Mouse (Mus musculus) adrenal gland, adult 8-10 months (tissue): ENCODE measurements around the gene Cyp26b1. TPM values are rescaled to one million over a fixed set of nuclear protein-coding genes. Genes with fewer than 3 reads are reported as not detected.
A peak's percentile ranks its signal among the peaks of the same experiment; 100 is the strongest.
"Not testable (repeated sequence)": the region's sequence is repeated elsewhere in the genome, so short reads cannot be mapped to it uniquely, and the experiment has no call there.

Experiments used
- DNase-seq: peaks from one replicate; pipeline ENCODE4 v3.0.0; 2022
- total RNA-seq, 4 experiments: library from RNA; stranded (reverse); gene quantifications; 2 replicates each; pipeline ENCODE4 v1.2.4; 2022

The Cyp26b1 gene
- 10 to 100 TPM in 2 of 4 experiments, 1 to 10 TPM in 2; 6.6 to 57.7 (median 15.7) TPM for total RNA-seq

DNA sequence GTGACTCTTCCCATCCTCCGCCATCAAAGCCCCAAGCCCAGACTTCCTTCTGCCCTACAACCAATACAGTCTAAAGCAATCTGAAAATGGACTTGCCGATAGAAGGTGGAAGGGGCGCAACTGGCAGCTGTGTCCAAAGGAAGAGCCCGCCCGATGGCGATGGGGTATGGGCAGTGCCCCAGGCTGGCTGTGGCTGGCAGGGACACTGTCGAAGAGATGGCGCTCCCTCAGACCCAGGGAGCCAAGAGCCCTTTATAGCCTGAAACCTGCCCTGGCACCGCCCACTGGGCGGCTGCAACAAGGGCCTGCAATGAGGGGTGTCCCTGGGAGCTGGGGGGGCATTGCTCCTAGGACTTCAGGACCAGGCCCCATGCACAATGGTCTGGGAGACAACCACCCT, at the start of gene Cyp26b1:
Cyp26b1 (minus strand) TSS at position 216 of the 400 bp plus-strand sequence.
- no peak for DNase-seq

DNA sequence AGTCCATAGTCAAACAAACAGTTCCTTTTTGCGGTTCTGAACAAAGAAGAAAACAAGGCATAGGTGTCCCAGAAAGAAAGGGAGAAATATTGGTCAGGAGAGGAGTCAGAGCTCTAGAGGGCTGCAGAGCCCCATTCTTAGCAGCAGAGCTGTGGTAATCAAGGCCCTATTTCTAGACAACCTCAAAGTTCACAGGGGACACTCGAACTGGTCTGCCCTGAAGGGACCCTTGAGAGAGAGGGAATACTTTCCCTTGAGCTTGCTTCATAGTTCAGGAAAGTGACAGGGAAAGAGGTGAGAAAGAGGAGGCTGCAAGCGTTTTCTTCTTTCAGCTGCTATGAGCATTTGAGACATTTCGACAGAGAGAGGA, 47.3 kb upstream of the Cyp26b1 start:
- no peak for DNase-seq

DNA sequence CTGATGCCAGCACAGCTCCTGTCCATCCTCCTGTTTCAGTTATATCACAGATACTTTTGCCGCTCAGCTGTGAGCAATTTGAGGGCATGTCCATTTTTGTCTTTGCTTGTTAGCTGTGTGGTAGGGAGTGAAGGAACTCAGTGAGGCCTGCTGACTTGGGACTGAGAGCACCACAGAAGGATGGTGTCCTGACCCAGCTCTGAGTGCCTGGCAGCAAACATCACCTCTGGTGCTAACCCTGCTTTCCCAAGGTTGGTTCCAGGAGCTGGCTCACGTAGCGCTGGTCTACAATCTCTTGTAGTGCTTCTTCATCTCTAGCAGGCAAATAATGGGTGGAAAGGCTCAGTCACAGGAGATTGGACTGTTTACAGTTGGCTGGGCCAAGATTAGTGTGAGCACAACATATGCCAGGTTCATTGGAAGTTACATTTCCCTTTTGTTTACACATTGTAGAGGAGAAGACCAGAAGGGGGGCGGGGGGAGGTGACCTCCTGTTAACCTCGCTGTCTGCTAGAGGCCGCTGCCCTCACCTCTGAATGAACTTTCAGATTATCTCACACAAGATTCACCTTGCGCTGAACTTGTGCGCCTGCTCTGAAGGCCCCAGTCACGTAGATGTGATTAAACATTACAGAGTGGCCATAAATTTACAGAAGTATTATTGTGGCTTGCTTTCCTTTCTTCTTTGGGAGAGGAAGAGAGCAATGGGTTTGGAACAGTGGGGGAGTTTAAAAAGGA, 46.8 kb upstream of the Cyp26b1 start:
- peak; percentile 18 for DNase-seq

DNA sequence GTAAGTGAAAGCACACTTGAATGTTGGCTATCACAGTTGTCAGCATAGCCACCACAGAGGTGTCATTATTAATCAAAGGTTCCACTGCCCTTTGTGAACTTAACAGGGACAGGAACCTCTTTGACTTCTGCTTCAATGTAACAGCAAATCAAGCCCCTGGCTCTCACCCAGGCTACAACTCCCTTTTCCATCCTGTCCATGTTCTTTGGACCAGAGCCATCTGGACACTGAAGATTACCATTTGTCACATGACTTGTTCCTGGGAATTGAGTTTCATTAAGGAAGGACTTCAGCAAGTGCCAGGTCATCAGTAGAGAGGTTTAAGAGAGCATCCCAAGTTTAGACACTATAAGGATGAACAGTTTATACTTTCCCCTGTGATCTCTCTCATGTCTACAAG, 44.5 kb upstream of the Cyp26b1 start:
- DNase-seq: peak; percentile 34

DNA sequence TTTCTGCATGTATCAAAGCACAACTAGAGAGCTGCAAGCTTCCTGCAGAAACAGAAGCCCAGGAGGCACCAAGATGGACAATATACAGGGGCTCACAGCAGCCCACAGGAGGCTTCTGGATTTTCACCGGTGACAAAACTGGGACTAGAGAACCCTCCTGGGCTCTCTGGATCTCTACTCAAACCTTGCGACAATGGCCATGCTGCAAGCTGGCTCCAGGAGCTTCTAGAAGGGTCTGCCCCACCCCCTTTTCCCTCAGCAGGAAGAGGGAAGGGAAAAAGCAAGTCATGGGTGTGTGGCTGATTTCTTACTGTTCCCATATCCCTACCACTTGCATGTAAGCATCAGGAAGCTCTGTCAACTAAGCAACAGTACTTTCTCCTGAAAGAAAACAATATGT, 37.9 kb upstream of the Cyp26b1 start:
- DNase-seq: no peak

DNA sequence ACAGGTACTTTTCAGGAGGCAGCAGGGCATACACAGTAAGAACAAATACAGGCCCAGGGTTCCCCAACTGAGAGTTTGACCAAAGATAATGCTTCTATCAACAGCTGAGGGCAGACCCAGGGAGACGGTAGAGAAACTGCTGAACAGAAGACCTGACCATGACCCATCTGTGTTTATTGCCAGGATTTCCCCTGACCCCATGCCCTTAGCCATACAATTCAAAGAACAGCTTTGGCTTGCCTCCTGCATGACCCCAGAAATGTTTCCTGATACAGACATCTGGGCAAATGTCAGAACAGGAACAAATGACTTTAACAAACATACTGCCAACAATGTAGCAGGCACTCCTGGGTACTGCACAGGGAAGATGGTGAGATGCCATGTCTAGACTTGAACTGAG, 36.6 kb upstream of the Cyp26b1 start:
- peak; percentile 20 for DNase-seq

GRCm38 (mm10) chr6:84628831-84629230, 35.1 kb upstream of the Cyp26b1 start:
- no peak for DNase-seq

- DNase-seq: no peak
Measured at GRCm38 (mm10) chr6:84626398-84626797, 32.7 kb upstream of the Cyp26b1 start.

- no peak for DNase-seq
Measured at GRCm38 (mm10) chr6:84619166-84619565, 25.5 kb upstream of the Cyp26b1 start.

DNA sequence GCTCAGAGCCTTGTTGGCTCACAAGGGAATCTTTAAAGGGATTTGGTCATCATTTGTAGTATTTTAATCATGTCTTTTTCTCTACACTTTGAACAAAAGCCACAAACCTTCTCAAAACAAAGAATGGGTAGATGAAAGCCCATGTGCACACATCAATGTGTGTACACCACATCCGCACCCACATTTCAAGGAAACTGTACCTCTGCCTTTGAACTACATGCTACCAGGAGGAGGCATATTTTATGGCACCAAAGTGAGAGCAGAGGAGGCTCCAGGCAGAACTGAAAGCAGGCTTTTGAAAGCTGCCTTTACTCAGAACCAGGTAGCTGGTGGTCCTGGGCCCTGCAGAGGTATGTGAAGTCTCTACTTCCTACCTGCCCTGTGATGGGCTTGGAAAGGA, 23.3 kb upstream of the Cyp26b1 start:
- DNase-seq: no peak

DNA sequence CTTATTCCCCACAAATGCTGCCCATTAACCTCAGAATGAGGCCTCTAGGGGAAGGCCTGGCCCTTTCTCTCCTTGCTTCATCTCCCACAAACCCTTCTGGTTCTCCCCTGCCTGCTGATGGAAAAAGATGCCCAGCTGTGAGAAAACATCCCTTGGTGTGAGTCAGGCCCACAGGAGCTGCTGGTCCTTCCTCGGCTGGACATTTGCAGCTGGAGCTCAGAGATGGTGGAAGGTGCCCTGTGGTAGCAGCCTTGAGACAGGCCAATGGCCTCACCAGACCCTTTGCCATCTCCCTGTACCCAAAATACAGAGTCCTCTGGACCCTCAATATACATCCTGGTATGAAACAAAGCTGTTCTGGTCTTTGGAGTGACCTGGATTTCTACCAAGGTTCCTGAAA, 22.9 kb upstream of the Cyp26b1 start:
- DNase-seq: no peak

DNA sequence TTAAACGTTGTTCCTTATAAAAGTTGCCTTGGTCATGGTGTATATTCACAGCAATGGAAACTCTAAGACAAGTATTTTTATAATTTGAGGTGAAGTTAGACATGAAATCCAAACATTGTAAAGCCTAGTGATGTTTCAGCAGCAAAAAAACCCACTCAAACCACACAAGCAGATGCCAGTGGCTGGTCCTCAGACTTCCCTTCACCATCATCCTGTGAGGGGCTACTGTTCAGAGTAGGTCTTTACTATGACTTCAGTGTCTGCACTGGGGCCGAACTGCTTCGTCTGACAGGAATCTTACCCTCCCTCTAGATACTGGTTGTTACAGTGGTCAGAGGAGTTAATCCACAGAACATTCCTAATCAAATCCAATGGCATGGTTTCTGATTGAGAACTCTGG, 19.9 kb upstream of the Cyp26b1 start:
- no peak for DNase-seq

DNA sequence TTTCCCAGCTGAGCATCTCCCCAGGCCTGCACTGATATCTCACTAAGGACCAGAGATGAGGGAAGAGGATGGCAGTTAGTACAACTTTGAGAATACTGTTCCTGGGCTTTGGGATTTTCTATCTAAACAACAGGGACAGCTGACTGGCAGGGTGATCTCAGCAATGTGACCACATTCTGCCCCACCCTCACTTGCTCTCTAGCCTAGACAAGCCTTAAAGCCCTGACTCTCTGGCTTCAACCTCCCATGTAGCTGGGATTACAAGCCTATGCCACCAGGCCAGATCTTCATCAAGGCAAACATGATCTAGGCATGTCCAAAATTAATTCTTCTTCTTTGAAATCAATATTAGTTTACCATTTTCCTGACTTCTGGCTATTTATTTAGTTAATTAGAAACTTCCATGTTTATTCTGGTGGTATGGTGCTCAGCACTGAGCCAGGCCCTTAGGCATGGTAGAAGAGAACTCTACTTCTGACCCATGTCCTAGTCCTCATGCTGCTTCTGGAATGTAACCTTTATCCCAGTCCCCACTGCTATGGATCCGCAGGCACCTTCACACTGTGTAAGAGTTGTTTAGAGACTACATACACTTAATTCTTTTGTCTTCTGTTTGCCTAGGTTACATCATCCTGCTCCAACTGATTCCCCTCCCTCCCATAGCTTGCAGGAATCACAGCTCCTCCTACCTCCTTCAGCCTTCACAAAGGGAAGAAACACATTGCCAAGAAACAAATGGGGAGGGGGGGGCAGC, 7.6 kb upstream of the Cyp26b1 start:
- DNase-seq: no peak

- not testable (repeated sequence) for DNase-seq
Measured at GRCm38 (mm10) chr6:84599296-84599695, 5.6 kb upstream of the Cyp26b1 start.

GRCm38 (mm10) chr6:84598725-84599124, 5.0 kb upstream of the Cyp26b1 start:
- no peak for DNase-seq

DNA sequence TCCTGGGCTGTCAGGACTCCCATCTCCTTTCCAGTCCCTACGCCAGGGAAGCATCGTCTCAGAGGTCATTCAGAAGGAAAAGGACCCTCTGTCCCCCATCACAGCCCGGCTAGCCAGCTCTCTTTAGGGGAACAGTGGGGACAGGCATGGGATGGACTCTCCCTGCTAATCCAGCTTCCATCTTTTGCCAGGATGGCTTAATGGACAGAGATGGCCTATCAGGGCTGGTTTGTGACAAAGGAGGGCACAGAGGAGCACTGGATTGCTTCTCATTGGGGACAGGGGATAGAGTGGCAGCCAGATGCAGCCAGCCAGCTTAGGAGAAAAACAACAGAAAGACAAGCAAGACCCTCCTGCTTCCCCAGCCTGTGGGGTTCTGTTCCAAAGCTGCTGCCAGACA, 918 bp upstream of the Cyp26b1 start:
- DNase-seq: no peak

- no peak for DNase-seq
Measured at GRCm38 (mm10) chr6:84590961-84591745, 2.6 kb downstream of the Cyp26b1 start.

- peak; percentile 77 for DNase-seq
Measured at GRCm38 (mm10) chr6:84589742-84590686, 3.7 kb downstream of the Cyp26b1 start.

DNA sequence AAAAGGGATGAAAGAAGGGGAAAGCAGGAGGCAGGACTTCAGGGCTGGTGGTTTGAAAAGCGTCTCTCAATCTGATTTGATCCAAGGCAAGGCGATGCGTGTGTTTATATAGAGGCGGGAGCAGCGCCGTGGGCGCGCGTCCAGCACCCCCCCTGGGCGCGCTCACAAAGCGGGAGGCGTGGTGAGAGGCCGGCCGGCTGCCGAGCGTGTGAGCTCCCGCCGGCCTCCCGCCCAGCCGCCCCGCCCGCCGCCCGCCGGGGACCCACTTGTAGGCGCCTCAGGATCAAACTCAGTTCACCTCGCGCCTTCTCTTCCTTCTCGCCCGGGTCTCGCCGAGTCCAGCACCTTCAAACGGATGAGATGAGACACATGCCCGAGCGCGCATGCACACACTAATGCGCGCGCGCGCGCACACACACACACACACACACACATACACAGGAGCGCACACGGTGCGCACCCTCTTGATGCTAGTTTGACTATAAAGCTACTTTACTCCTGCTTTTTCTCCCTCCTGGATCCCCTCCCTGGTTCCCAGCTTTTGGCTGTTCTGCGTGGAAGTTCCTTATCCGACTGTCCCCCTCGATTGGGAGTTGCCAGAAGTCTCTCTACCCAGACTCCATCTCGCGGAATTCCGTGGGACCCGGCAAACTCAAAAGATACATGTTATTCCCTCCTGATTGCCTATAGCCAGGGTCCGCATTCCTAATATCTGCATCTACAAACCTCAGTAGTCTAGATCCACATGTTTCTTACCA, 4.6 kb downstream of the Cyp26b1 start:
- no peak for DNase-seq

- no peak for DNase-seq
Measured at GRCm38 (mm10) chr6:84588221-84588894, 5.3 kb downstream of the Cyp26b1 start.
